Mouse (Mus musculus) erythroid progenitor cell, adult 5-6 weeks (primary cell): ENCODE measurements around the gene Cwc27. TPM values are rescaled to one million over a fixed set of nuclear protein-coding genes. Genes with fewer than 3 reads are reported as not detected.

ENCODE experiments used
- total RNA-seq, 2 experiments: library from RNA; stranded (forward) in 1 of 2; stranded (reverse) in 1 of 2; fragments of 150-400 nt in 1 of 2; fragments of 186-747, 209-891 nt in 1 of 2; gene quantifications; 2 replicates each; pipeline versions ENCODE4 v1.2.3 to v1.2.4; 2015 to 2017; ENCODE audit warnings: low replicate concordance in 2 of 2

Gene Cwc27
- total RNA-seq, 2 experiments from 2014 or later = 15.3 to 23.9 TPM

Other genes starting within 250 kb of the Cwc27 start
- 11.9 and 30.2 TPM in 2 replicates for gene Srek1ip1, start 24.7 kb downstream of the Cwc27 start, total RNA-seq (2015; ENCODE audit: low replicate concordance)
- 6.3 and 12.2 TPM in 2 replicates for gene Srek1ip1, start 24.7 kb downstream of the Cwc27 start, total RNA-seq (2017; ENCODE audit: low replicate concordance)
- gene Shisal2b, start 46.8 kb upstream of the Cwc27 start, total RNA-seq (2015; ENCODE audit: low replicate concordance) = not detected in 2 replicates
- not detected in 2 replicates for gene Shisal2b, start 46.8 kb upstream of the Cwc27 start, total RNA-seq (2017; ENCODE audit: low replicate concordance)
- gene Rgs7bp, start 237.8 kb upstream of the Cwc27 start, total RNA-seq (2015; ENCODE audit: low replicate concordance) = 0.72 and 0.84 TPM in 2 replicates
- 0.51 TPM in 1 of 2 replicates, not detected in the other for gene Rgs7bp, start 237.8 kb upstream of the Cwc27 start, total RNA-seq (2017; ENCODE audit: low replicate concordance)